Mouse (Mus musculus) E14TG2a.4 (cell line): Measurements from ENCODE around the gene Rp2.

Experiments used
- H3K27me3 ChIP-seq: 2 replicates; pipeline ENCODE4 v1.6.1; 2014; ENCODE audit warnings: low read length, control low read depth; ENCODE audit not compliant: insufficient read depth
- H3K36me3 ChIP-seq: 2 replicates; pipeline ENCODE4 v1.6.1; 2014; ENCODE audit warnings: low read length, control low read depth; ENCODE audit not compliant: insufficient read depth
- H3K4me1 ChIP-seq: replicated peaks from 2 replicates; pipeline ENCODE4 v1.6.1; 2014; ENCODE audit warnings: low read depth, low read length, control low read depth
- H3K4me3 ChIP-seq: replicated peaks from 2 replicates; pipeline ENCODE4 v1.5.1; 2014; ENCODE audit warnings: mild to moderate bottlenecking, low read length
- H3K9me3 ChIP-seq: 2 replicates; pipeline ENCODE4 v1.6.1; 2014; ENCODE audit warnings: low read length, control low read depth
- CTCF ChIP-seq: conservative IDR thresholded peaks from 2 replicates; pipeline ENCODE4 v1.5.1; 2014; ENCODE audit warnings: low read length
- NANOG ChIP-seq: IDR thresholded peaks from 2 replicates; pipeline ENCODE4 v1.6.1; 2014; ENCODE audit warnings: borderline replicate concordance, low read length, mixed read lengths
- POU5F1 ChIP-seq: IDR thresholded peaks from 2 replicates; pipeline ENCODE4 v1.6.1; 2014; ENCODE audit warnings: low read length, borderline replicate concordance

Gene Rp2

GRCm38 (mm10) chrX:20412221-20412620 is 47.9 kb downstream of the Rp2 start:
- no peaks in the 10 kb centered on the region for H3K36me3 ChIP-seq
- H3K4me3 ChIP-seq = no peak overlapping the region
- peaks cover 43% of the 10 kb centered on the region for H3K4me1 ChIP-seq
- H3K9me3 ChIP-seq = no peaks in the 10 kb centered on the region
- TF ChIP-seq NANOG = no peak
- TF ChIP-seq POU5F1 = no peak
- no peak for TF ChIP-seq CTCF
- no peaks in the 10 kb centered on the region for H3K27me3 ChIP-seq

- Histone ChIP-seq H3K36me3 (no peaks in the 10 kb centered on the region), H3K9me3 (no peaks in the 10 kb centered on the region), H3K4me1 (peaks cover 31% of the 10 kb centered on the region), H3K4me3 (peak overlapping the region; percentile 35; the same call in 1 of the 2 replicates), H3K27me3 (no peaks in the 10 kb centered on the region)
- TF ChIP-seq CTCF = no peak
- TF ChIP-seq POU5F1 = no peak
- TF ChIP-seq NANOG = no peak
These were observed 50.8 kb downstream of the Rp2 start for GRCm38 (mm10) chrX:20414885-20415622.

GRCm38 (mm10) chrX:20418461-20418860 is 54.2 kb downstream of the Rp2 start:
- H3K4me1 ChIP-seq = peaks cover 20% of the 10 kb centered on the region
- H3K27me3 ChIP-seq = no peaks in the 10 kb centered on the region
- no peaks in the 10 kb centered on the region for H3K36me3 ChIP-seq
- TF ChIP-seq NANOG = no peak
- TF ChIP-seq CTCF = no peak
- no peak for TF ChIP-seq POU5F1
- no peak overlapping the region for H3K4me3 ChIP-seq
- no peaks in the 10 kb centered on the region for H3K9me3 ChIP-seq

DNA sequence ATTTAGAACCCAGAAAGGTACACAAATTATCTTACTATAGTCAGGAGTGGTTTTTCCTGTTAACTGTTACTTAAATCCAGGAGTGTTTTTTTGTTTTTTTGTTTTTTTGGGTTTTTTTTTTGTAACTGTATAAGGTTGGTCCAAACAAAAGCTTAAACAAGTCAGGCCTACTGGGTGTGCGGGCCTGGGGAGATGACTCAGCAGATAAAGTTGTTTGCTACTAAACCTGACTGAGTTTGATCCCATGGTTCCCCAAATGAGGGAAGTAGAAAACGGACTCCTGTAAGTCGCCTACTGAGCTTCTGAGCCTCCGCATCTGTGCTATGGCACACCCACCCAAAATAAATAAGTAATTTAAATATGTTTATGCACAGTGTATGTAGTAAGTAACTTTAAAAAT is 55.3 kb downstream of the Rp2 start:
- Histone ChIP-seq H3K4me1 (peaks cover 17% of the 10 kb centered on the region), H3K4me3 (peak overlapping the region; percentile 52), H3K9me3 (no peaks in the 10 kb centered on the region), H3K27me3 (no peaks in the 10 kb centered on the region), H3K36me3 (no peaks in the 10 kb centered on the region)
- TF ChIP-seq CTCF (no peak), POU5F1 (no peak), NANOG (no peak)

- H3K9me3 ChIP-seq = no peaks in the 10 kb centered on the region
- no peaks in the 10 kb centered on the region for H3K27me3 ChIP-seq
- peak within 1 kb of the TSS; percentile 87 for H3K4me3 ChIP-seq
- peaks cover 7% of the 10 kb centered on the region for H3K36me3 ChIP-seq
- H3K4me1 ChIP-seq = peaks cover 10% of the 10 kb centered on the region; the same call in 1 of the 2 replicates
- TF ChIP-seq POU5F1 (no peak), CTCF (no peak), NANOG (no peak)
These were observed 61.0 kb downstream of the Rp2 start, which contains the start of gene Jade3 for GRCm38 (mm10) chrX:20425140-20425838. Gene Jade3 (plus strand): TSS chrX:20425688.

GRCm38 (mm10) chrX:20425839-20426449 is 61.7 kb downstream of the Rp2 start:
- H3K27me3 ChIP-seq = no peaks in the 10 kb centered on the region
- H3K4me1 ChIP-seq = peaks cover 6% of the 10 kb centered on the region; the same call in 1 of the 2 replicates
- H3K36me3 ChIP-seq = peaks cover 9% of the 10 kb centered on the region
- TF ChIP-seq POU5F1 = no peak
- no peak for TF ChIP-seq NANOG
- no peak for TF ChIP-seq CTCF
- peak overlapping the region; percentile 87 for H3K4me3 ChIP-seq
- H3K9me3 ChIP-seq = no peaks in the 10 kb centered on the region
